Mouse (Mus musculus) spleen, adult 12 weeks (tissue): ENCODE measurements around the gene Fgfrl1.
A peak's percentile ranks its signal among the peaks of the same experiment; 100 is the strongest.

Source experiments
- DNase-seq: peaks from one replicate; pipeline ENCODE4 v3.0.0; 2022; ENCODE audit warnings: low spot score

Fgfrl1 gene

DNA sequence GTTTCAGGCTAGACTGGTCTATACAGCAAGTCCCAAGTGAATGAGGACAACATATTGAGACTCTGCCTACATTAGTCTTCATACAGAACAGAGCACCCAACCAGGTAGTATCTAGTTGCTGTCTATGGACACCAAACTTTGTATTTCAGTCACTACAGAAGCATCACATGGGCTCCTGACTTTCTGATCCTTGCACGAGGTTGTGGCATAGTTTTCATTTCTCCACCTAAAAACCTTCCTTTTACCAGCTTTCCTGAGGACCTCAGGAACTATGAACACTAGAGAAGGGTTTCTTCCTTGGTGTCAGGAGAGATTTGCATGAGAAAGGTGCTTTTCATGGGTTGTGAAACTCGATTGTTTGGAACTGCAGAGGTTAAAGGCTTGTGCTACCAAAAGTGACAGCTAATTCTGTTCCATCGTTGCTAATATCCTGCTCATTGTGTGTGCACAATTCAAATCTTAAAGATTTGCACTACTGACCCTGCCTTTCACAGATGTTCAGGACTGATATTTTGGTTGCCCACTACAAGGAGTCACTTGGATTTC lies 23.7 kb upstream of the Fgfrl1 start:
- DNase-seq, result no peak

DNA sequence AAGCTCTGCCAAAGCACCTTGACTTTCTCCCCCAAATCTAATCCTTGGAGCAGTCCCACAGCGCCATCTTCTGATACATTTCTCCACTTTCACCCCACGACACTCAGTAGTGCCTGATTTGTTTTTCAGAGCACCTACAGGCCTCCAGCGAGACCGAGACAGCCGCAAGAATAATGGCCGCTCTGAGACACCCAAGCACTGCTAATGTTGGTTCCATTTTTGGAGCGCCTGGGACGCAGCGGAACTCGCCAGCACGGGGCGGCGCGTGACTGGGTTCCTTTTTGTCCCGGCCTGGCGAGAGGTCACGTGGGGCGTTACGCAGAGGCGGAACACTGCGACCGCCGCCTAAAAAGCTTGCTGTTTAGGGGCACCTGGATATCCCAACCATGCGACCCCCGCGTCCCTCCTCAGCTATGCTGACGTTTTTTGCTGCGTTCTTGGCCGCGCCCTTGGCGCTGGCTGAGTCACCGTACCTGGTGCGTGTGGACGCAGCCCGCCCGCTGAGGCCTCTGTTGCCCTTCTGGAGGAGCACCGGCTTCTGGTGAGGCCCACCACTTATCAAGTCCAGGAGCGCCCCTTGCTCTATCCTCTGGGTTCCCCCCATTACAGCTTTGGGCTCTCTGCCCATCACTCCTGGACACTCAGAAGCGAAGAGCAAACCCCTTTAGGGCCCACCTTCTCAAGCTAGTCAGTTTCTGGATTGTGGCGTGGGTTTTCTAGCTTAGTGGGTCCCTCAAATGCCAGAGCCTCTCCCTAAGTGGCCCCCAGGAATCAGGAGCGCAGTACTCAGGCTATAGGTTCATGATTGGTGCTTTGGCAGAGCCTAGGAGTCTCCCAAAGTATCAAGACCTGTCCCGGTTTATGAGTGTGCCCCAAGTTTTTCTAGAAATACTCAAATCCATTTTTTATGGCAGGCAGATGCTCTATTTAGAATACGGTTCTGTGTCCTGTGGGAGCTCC lies 22.9 kb upstream of the Fgfrl1 start, which contains the start of gene Dgkq:
Gene Dgkq (minus strand): TSS at position 696 of the 960 bp plus-strand sequence.
- peak; percentile 78 for DNase-seq

- DNase-seq, result no peak
These were observed 22.2 kb upstream of the Fgfrl1 start for GRCm38 (mm10) chr5:108669986-108670385.

DNA sequence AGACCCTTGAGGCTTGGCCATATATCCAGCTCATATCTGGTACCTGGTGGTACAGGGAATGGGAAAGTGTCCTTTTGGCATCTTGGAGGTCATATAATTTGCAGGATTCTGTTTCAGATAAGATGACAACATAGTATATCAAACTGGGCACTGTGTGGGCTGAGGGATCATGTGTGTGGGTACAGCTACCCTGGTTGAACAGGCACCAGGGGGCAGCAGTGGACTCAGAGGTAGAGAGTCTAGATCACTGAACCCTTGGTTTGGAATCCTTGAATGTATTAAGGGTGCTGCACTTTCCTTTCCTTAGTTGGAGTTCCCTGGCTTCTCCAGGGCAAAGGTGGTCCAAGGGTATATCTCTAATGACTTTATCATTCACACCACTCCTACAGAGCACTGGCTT lies 21.4 kb upstream of the Fgfrl1 start:
- DNase-seq, result peak; percentile 48

DNA sequence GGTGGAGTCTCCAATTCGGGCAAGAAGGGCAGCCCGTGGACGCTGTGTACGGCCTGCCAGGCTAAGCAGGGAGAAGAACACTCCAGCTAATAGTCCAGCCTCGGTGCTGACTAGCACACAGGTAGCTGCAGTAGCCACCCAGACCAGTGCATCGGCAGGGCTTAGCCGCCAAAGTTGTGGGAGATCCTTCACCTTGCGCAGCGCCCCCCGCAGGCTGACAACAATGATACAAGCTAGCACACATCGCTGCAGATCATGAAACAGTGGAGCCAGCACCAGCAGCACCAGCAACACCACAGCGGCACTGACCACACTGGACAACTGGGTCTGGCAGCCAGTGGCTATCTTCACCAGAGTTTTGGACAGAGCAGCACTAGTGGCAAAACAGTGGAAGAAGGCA lies 20.4 kb upstream of the Fgfrl1 start:
- DNase-seq, result no peak

DNA sequence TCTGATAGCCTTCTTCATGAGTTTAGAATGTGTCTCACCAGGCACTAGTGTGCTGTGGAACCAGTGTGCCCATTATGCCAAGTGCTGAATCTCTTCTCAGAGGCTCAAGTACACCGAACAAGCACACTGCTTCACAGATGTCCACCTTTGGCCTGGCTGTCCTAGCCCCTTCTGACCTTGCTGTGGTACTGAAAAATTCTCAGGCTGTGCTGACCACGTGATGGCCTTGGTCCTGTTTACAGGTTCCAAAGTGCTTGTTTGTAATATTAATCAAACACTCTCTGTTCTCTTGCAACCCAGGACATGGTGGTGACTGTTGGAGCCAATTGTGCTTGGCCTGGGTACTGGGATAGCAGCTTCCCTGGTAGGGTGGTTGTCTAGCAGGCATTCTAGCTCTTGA lies 17.6 kb upstream of the Fgfrl1 start:
- DNase-seq, result no peak

GRCm38 (mm10) chr5:108675251-108675816 lies 16.8 kb upstream of the Fgfrl1 start, which contains the start of gene Slc26a1:
TSS of gene Slc26a1 (minus strand) at chr5:108675569.
- no peak for DNase-seq

- no peak for DNase-seq
These were observed 15.2 kb upstream of the Fgfrl1 start for GRCm38 (mm10) chr5:108676772-108677498.

- DNase-seq, result no peak
These were observed 14.4 kb upstream of the Fgfrl1 start for GRCm38 (mm10) chr5:108677605-108678295.

DNA sequence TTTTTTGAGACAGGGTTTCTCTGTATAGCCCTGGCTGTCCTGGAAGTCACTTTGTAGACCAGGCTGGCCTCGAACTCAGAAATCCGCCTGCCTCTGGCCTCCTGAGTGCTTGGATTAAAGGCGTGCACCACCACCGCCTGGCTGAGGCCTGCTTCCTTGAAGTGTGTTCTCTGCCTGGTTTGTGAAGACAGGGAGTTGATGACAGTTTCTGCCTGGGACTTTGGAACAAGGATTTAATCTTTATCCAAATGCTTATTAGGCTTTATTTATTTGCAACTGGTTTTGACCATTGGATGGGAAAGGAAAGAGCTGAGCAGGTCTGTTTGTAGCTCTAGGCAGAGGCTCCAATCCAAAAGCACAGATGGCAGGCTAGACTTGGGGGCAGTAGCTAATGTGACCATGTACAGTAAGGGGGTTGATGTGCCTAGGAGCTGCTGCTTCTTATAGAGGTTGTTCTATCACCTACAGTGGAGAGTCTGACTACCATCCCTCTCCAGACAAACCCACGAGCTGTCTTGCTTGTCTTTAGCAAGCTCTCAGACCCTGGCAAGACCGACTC lies 13.8 kb upstream of the Fgfrl1 start:
- no peak for DNase-seq

GRCm38 (mm10) chr5:108679909-108680308 lies 12.3 kb upstream of the Fgfrl1 start:
- no peak for DNase-seq

DNA sequence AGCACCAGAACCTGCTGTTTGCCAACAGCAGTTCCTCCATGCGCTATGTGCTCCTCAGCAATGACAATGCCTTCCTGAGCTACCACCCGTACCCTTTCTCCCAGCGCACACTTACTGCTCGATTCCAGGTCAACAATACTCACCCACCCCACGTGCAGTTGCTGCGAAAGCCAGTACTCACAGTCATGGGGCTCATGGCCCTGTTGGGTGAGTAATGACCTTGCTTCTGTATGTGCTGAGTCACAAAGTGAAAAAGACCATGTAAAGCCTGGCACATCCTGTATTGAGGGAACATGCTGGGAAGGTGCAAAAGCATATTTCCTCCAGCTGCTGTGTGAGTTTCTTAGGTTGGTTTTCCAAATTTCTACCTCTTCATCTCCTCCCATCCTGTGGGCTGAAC lies 11.3 kb upstream of the Fgfrl1 start:
- DNase-seq, result no peak

- DNase-seq, result no peak
These were observed 3.1 kb upstream of the Fgfrl1 start for GRCm38 (mm10) chr5:108689091-108689490.

GRCm38 (mm10) chr5:108691152-108691551 lies 1.0 kb upstream of the Fgfrl1 start:
- DNase-seq, result no peak

GRCm38 (mm10) chr5:108693872-108694288 lies 1.7 kb downstream of the Fgfrl1 start:
- peak; percentile 77 for DNase-seq

- DNase-seq, result no peak
These were observed 2.4 kb downstream of the Fgfrl1 start for GRCm38 (mm10) chr5:108694352-108695261.

DNA sequence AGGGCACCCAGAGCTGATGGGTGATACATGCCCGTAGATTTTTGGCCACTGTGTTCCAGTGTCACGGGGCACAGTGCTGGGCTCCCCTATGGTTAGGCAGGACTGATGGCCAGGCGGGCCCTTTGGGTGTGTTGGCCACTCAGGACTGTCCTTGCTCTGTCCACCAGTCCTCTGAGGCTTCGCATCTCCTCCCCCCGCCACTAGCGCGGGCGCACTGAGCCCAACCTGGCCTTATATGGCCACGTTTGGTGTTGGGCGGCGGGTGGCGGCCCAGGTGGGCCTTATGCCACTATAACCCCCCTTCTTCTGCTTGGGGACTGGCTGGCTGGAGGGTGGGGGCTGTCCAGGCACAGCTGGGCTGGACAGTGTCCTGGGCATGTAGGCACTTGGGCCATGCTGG lies 3.7 kb downstream of the Fgfrl1 start:
- no peak for DNase-seq

GRCm38 (mm10) chr5:108696542-108696941 lies 4.4 kb downstream of the Fgfrl1 start:
- DNase-seq, result no peak

DNA sequence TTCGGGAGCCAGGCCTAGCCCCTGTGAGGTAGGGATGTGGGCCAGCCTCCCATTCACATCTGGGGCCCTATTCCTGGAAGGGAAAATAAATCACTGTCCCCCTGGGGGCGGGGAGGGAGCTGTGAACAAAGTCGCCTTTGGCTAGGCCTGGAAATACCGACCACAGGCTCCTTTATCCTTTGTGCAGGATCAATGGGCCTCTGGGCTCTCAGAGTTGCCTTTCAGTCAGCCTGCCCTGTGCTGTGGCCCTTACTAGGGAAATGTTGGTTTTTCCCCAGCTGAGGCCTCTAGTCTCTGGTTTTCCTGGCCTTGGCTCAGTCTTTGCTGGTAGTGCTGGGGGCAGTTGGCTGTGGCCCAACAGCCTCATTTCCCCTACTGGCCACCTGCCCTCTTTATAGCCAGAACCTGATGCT lies 5.2 kb downstream of the Fgfrl1 start:
- DNase-seq, result no peak

DNA sequence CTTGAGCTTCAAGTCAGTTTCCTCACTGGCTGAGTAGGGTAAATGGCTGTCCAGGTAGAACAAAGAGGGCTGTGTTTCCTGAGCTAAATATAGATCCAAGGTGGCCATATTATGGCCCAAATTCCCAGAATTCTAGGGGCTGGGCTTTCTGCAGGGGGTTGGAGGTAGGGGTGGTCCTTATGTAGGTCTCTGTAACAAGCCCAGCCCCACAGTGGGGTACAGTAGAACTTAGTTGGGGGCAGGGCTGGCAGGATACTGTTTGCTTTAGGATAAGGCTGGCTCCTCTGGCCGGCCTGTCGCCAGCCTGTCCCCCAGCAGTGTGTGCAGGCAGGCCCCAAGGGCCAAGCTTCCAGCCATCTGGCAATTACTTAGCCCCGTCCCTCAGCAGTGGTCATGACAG lies 8.2 kb downstream of the Fgfrl1 start:
- DNase-seq, result no peak
